Mouse (Mus musculus) testis, adult 2 months (tissue): ENCODE measurements around the gene Apoo.

ENCODE experiments used
- CTCF ChIP-seq: fragments of 200-500 bp; IDR thresholded peaks from 2 replicates; pipeline ENCODE4 v1.5.1; 2012; ENCODE audit warnings: low read depth, mild to moderate bottlenecking, inconsistent platforms, low read length, moderate library complexity; ENCODE audit not compliant: control insufficient read depth, insufficient read depth, insufficient replicate concordance
- POLR2A ChIP-seq: fragments of 200-500 bp; IDR thresholded peaks from 2 replicates; pipeline ENCODE4 v1.6.1; 2012; ENCODE audit warnings: low read depth, mild to moderate bottlenecking, inconsistent platforms, low read length, moderate library complexity; ENCODE audit not compliant: control insufficient read depth

GRCm38 (mm10) chrX:94378734-94379133 lies 11.8 kb downstream of the Apoo start:
- TF ChIP-seq POLR2A = no peak
- TF ChIP-seq CTCF = no peak
